Mouse (Mus musculus): ENCODE measurements around the gene Rad51d.

DNA sequence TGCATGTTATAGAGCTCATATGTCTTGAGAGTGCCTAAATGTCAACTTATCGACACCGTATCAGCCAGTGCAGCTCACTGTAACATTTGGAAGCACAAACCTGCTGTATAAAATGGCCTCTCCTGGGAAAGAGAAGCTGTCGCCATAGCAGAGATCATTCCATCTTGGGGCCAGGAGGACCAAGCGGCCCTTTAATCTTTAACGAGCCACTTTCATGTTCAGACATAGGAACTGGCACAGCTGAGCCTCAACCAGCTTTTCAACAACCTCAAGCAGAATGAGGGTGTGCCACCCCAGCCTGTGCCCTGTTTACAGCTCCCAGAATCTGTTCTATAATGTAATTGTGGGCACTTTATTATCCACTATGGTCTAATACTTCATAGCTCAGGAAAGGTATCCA, 40.2 kb downstream of the Rad51d start:
- TF ChIP-seq POLR2A (IDR thresholded peaks at IDR 0.05; ENCODE audit: insufficient read length, low read depth) (no peak), E2F4 (IDR thresholded peaks at IDR 0.05; ENCODE audit: insufficient read depth) (no peak), CEBPB (IDR thresholded peaks at IDR 0.05; ENCODE audit: insufficient read depth, poor library complexity, severe bottlenecking) (no peak), USF1 (IDR thresholded peaks at IDR 0.05; ENCODE audit: low read depth) (no peak)

All from myocyte (in vitro differentiated cells).